Mouse (Mus musculus) limb, embryonic 14.5 days (tissue): Measurements from ENCODE around the gene Adam8. TPM values are rescaled to one million over a fixed set of nuclear protein-coding genes. Genes with fewer than 3 reads are reported as not detected.

Experiments
- ATAC-seq: fragments of 200-750 bp; cut with Nextera tagmentation; 2 replicates; pipeline ENCODE4 v1.8.0; 2017; ENCODE audit warnings: low read depth, moderate number of reproducible peaks, moderate TSS enrichment; ENCODE audit not compliant: low FRiP score
- DNase-seq: peaks from one replicate; pipeline ENCODE4 v3.0.0-alpha.2; 2015; ENCODE audit warnings: low spot score
- H3K27ac ChIP-seq: fragments of 300-500 bp; sonication (generic); replicated peaks from 2 replicates; pipeline ENCODE4 v1.5.1; 2014; ENCODE audit warnings: low read depth, mild to moderate bottlenecking, low read length, moderate library complexity, mixed read lengths
- H3K27me3 ChIP-seq: fragments of 300-500 bp; sonication (generic); 2 replicates; pipeline ENCODE4 v1.6.1; 2014; ENCODE audit warnings: low read length, mixed read lengths; ENCODE audit not compliant: control insufficient read depth, insufficient read depth
- H3K36me3 ChIP-seq: fragments of 300-500 bp; sonication (generic); 2 replicates; pipeline ENCODE4 v1.6.1; 2014; ENCODE audit warnings: mild to moderate bottlenecking, low read length, moderate library complexity, mixed read lengths; ENCODE audit not compliant: control insufficient read depth, insufficient read depth
- H3K4me1 ChIP-seq: fragments of 300-500 bp; sonication (generic); 2 replicates; pipeline ENCODE4 v1.6.1; 2014; ENCODE audit warnings: antibody characterized with exemption, low read length, mixed read lengths; ENCODE audit not compliant: control insufficient read depth, insufficient read depth
- H3K4me2 ChIP-seq: fragments of 300-500 bp; sonication (generic); replicated peaks from 2 replicates; pipeline ENCODE4 v1.6.1; 2014; ENCODE audit warnings: low read depth, mild to moderate bottlenecking, low read length, moderate library complexity; ENCODE audit not compliant: severe bottlenecking
- H3K4me3 ChIP-seq: fragments of 300-500 bp; sonication (generic); replicated peaks from 2 replicates; pipeline ENCODE4 v1.5.1; 2014; ENCODE audit warnings: low read length
- H3K9ac ChIP-seq: fragments of 300-500 bp; sonication (generic); 2 replicates; pipeline ENCODE4 v1.6.1; 2014; ENCODE audit warnings: mild to moderate bottlenecking, low read depth, low read length, moderate library complexity; ENCODE audit not compliant: severe bottlenecking
- H3K9me3 ChIP-seq: fragments of 300-500 bp; sonication (generic); 2 replicates; pipeline ENCODE4 v1.6.1; 2016; ENCODE audit warnings: low read length; ENCODE audit not compliant: control insufficient read depth
- POLR2A ChIP-seq: fragments of 200-500 bp; IDR thresholded peaks from 2 replicates; pipeline ENCODE4 v1.8.0; 2012; ENCODE audit warnings: inconsistent platforms, mild to moderate bottlenecking, moderate library complexity, borderline replicate concordance; ENCODE audit not compliant: insufficient read depth, insufficient read length; ENCODE audit errors: extremely low read depth
- WGBS: fragments of 180-500 bp; shearing (Covaris S2); extraction: QIAGEN DNeasy Blood & Tissue Kit; methylation state at CpG from one replicate; pipeline ENCODE4 v1.1.7; 2014; 5-methylcytosine and 5-hydroxymethylcytosine counted together
- polyA plus RNA-seq, 2 experiments: library from polyadenylated mRNA; depleted of rRNA in 1 of 2; stranded (reverse) in 1 of 2; unstranded in 1 of 2; fragments of >200 nt; fragmentation: Nextera tagmentation in 1 of 2; extraction: Ambion mirVana in 1 of 2; gene quantifications; 2 replicates each; pipeline versions ENCODE4 v1.2.1 to v1.2.3; 2012 to 2014

Adam8 gene
- polyA plus RNA-seq, 2 experiments: 1.8 to 8.8 TPM

- H3K27me3 ChIP-seq: peaks cover 44% of the 10 kb centered on the region
- under 1% methylated on average over 15 of the region's 15 CpGs for WGBS
- DNase-seq: peak; percentile 72
- no peaks in the 10 kb centered on the region for H3K36me3 ChIP-seq
- H3K9ac ChIP-seq: peak overlapping the region; percentile 49
- no peaks in the 10 kb centered on the region for H3K4me1 ChIP-seq
- H3K27ac ChIP-seq: no peak overlapping the region
- peak; percentile 88 for ATAC-seq
- TF ChIP-seq POLR2A: no peak
- H3K4me3 ChIP-seq: peak overlapping the region; percentile 53
- peak overlapping the region; percentile 73 for H3K4me2 ChIP-seq
- H3K9me3 ChIP-seq: no peaks in the 10 kb centered on the region
Observed at GRCm38 (mm10) chr7:139949893-139950282, 42.5 kb downstream of the Adam8 start.

GRCm38 (mm10) chr7:139946032-139946431 lies 46.3 kb downstream of the Adam8 start:
- DNase-seq (no peak), ATAC-seq (no peak)
- Histone ChIP-seq H3K9ac (no peak overlapping the region), H3K27me3 (peaks cover 69% of the 10 kb centered on the region), H3K4me2 (no peak overlapping the region), H3K4me1 (no peaks in the 10 kb centered on the region), H3K9me3 (no peaks in the 10 kb centered on the region), H3K4me3 (no peak overlapping the region), H3K27ac (no peak overlapping the region), H3K36me3 (no peaks in the 10 kb centered on the region)
- no peak for TF ChIP-seq POLR2A
- 29% methylated on average over 5 of the region's 5 CpGs for WGBS

- TF ChIP-seq POLR2A: no peak
- Histone ChIP-seq H3K27me3 (peaks cover 69% of the 10 kb centered on the region), H3K27ac (no peak overlapping the region), H3K9me3 (no peaks in the 10 kb centered on the region), H3K4me2 (no peak overlapping the region), H3K36me3 (no peaks in the 10 kb centered on the region), H3K4me1 (no peaks in the 10 kb centered on the region), H3K9ac (no peak overlapping the region), H3K4me3 (no peak overlapping the region)
- no peak for ATAC-seq
- no peak for DNase-seq
- WGBS: 15% methylated on average over 5 of the region's 5 CpGs
Observed at GRCm38 (mm10) chr7:139945516-139945915, 46.8 kb downstream of the Adam8 start.

GRCm38 (mm10) chr7:139944291-139945240 lies 47.8 kb downstream of the Adam8 start:
- H3K36me3 ChIP-seq: no peaks in the 10 kb centered on the region
- H3K9ac ChIP-seq: 0 out of 2 replicates have a peak overlapping the region, but pooled peaks have one; percentile 14
- H3K27me3 ChIP-seq: peaks cover 69% of the 10 kb centered on the region
- peak overlapping the region; percentile 62 for H3K4me2 ChIP-seq
- no peak for TF ChIP-seq POLR2A
- DNase-seq (no peak), ATAC-seq (no peak)
- H3K27ac ChIP-seq: no peak overlapping the region
- 4% methylated on average over 57 of the region's 68 CpGs for WGBS
- no peaks in the 10 kb centered on the region for H3K9me3 ChIP-seq
- H3K4me1 ChIP-seq: no peaks in the 10 kb centered on the region
- H3K4me3 ChIP-seq: peak overlapping the region; percentile 39

GRCm38 (mm10) chr7:139943674-139944281 lies 48.6 kb downstream of the Adam8 start, which contains the start of gene Utf1:
Gene Utf1 (plus strand): TSS chr7:139943789.
- DNase-seq (no peak), ATAC-seq (no peak)
- under 1% methylated on average over 51 of the region's 59 CpGs for WGBS

More at GRCm38 (mm10) chr7:139943674-139944281, 48.6 kb downstream of the Adam8 start, which contains the start of gene Utf1:
- H3K27me3 ChIP-seq: peaks cover 62% of the 10 kb centered on the region
- no peak within 1 kb of the TSS for H3K27ac ChIP-seq
- no peaks in the 10 kb centered on the region for H3K4me1 ChIP-seq
- H3K4me2 ChIP-seq: peak within 1 kb of the TSS; percentile 62
- no peaks in the 10 kb centered on the region for H3K9me3 ChIP-seq
- no peak for TF ChIP-seq POLR2A
- H3K9ac ChIP-seq: 0 out of 2 replicates have a peak within 1 kb of the TSS, but pooled peaks have one; percentile 14
- H3K4me3 ChIP-seq: peak within 1 kb of the TSS; percentile 39
- H3K36me3 ChIP-seq: no peaks in the 10 kb centered on the region
